Mouse (Mus musculus): ENCODE measurements around the gene Zfp37.
"Not testable (repeated sequence)": the region's sequence is repeated elsewhere in the genome, so short reads cannot be mapped to it uniquely, and the experiment has no call there.

Zfp37 gene

DNA sequence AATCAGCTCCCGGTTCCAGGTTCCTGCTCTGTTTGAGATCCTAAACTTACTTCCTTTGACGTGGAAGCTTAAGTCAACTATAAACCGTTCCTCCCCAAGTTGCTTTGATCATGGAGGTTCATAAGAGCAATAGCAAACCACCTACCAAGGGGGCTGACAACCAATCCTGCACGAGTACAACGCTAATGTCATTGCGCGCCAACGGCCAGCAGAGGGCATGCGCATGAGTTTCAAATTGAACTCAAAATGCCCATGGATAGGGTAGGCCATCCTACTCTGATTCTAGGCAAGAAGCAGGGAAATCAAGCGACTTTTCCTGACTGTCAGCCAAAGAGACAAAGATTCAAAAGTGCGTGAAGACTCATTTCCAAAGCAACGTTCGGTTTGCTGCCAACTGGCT is at the start of gene Zfp37:
Gene Zfp37 (minus strand): TSS at position 279 of the 400 bp plus-strand sequence.
- no peak for DNase-seq (ENCODE audit: low spot score)

DNA sequence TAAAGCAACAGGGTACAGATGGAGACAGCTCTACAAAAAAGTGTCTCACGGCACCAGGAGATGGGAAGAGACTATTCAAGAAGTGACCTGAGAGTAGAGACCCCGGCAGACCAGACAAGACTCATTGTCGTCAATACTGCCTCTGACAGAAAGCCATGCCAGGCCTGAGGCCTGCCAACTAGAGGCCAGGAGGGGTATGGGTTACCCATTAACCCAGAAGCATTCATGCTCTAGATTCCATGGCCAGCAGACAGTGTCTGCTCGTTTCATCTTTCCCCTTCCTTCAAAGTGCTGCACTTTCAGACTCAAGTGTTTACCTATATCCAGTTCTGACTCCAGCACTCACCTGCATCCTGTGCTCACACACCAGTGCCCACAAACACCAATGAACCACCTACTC is 47.2 kb upstream of the Zfp37 start:
- DNase-seq (ENCODE audit: low spot score) = no peak

- DNase-seq (ENCODE audit: low spot score) = no peak
Measured at GRCm38 (mm10) chr4:62277222-62277621, 46.4 kb upstream of the Zfp37 start.

DNA sequence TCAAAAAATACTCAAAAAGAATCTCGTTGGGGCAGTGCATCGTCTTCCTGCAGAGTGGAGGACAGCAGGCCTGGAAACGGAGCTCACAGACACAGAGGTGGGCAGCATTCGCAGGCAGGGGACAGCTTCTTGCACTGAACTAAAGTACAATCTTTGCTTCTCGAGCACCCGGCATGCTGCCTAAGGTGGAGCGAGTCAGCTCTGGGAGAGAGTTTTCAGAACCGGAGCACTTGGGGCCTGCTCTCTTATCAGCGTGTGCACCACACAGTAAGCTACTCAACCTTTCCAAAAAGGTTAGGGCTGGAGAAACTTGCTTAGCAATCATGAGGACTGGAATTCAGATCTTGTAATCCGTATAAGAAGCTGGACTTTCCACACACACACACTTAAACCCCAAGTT is 45.8 kb upstream of the Zfp37 start:
- DNase-seq (ENCODE audit: low spot score) = no peak

- DNase-seq (ENCODE audit: low spot score) = no peak
Measured at GRCm38 (mm10) chr4:62274841-62275536, 44.1 kb upstream of the Zfp37 start.

- no peak for DNase-seq (ENCODE audit: low spot score)
Measured at GRCm38 (mm10) chr4:62273916-62274315, 43.1 kb upstream of the Zfp37 start.

GRCm38 (mm10) chr4:62272696-62273095 is 41.8 kb upstream of the Zfp37 start:
- DNase-seq (ENCODE audit: low spot score) = no peak

- DNase-seq (ENCODE audit: low spot score) = no peak
Measured at GRCm38 (mm10) chr4:62267101-62267500, 36.3 kb upstream of the Zfp37 start.

- not testable (repeated sequence) for DNase-seq (ENCODE audit: low spot score)
Measured at GRCm38 (mm10) chr4:62266016-62266415, 35.2 kb upstream of the Zfp37 start.

DNA sequence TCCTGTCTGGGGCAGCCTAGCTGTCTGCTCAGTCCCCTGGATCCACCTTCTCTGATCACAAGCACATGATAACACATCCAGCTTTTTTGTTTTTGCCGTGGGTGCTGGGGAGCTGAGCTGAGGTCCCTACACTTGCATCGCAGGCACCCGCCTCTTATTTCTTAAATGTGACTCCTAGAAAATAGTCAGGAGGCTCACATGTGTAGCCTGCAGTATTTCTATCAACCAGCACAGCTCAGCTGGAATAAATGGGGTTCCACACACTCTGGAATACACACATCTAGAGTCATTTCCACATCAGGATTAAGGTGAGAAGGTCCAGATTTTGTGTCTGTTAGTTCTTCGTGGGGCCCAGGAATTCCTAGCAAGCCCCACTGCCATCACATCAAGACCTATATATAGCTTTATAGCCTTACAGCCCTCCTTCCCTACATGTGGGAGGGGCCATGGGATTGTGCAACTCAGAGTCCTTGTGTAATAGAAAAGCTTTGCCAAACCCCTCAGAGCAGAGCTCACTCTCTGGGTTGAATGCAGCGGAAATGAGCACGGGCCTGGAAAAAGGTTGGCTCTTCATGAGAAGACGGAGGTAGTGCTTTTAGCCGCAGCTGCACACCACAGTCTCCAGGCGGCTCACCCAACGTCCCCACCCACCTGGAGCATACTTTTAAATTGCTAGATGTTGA is 34.4 kb upstream of the Zfp37 start:
- no peak for DNase-seq (ENCODE audit: low spot score)

- no peak for DNase-seq (ENCODE audit: low spot score)
Measured at GRCm38 (mm10) chr4:62263133-62263844, 32.4 kb upstream of the Zfp37 start.

DNA sequence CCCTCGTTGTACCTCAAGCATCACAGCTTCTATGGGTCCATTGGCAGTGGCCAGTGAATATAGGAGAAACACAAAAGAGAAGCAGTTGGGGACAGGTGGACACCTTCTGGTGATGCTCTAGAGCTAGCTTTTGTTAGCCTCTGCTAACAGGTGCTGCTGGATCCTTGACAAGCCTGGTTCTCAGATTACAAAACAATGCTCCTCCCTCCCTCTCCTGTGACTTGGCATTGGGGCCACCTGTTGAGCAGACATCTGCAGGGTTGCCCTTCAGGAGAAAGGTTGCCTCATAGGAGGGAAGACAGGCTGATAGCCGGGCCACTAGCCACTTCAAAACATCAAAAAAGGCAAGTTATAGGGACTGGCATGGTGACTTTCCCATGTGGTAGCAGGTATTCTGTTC is 31.4 kb upstream of the Zfp37 start, which contains the start of gene Slc31a2:
Gene Slc31a2 (plus strand): TSS at position 287 of the 400 bp plus-strand sequence.
- DNase-seq (ENCODE audit: low spot score) = no peak

GRCm38 (mm10) chr4:62256931-62257330 is 26.1 kb upstream of the Zfp37 start:
- no peak for DNase-seq (ENCODE audit: low spot score)

GRCm38 (mm10) chr4:62254551-62254950 is 23.7 kb upstream of the Zfp37 start:
- DNase-seq (ENCODE audit: low spot score) = no peak

- DNase-seq (ENCODE audit: low spot score) = no peak
Measured at GRCm38 (mm10) chr4:62251776-62252175, 20.9 kb upstream of the Zfp37 start.

GRCm38 (mm10) chr4:62250896-62251544 is 20.2 kb upstream of the Zfp37 start:
- DNase-seq (ENCODE audit: low spot score) = no peak

- no peak for DNase-seq (ENCODE audit: low spot score)
Measured at GRCm38 (mm10) chr4:62248328-62248727, 17.5 kb upstream of the Zfp37 start.

GRCm38 (mm10) chr4:62240586-62240985 is 9.7 kb upstream of the Zfp37 start:
- DNase-seq (ENCODE audit: low spot score) = no peak

DNA sequence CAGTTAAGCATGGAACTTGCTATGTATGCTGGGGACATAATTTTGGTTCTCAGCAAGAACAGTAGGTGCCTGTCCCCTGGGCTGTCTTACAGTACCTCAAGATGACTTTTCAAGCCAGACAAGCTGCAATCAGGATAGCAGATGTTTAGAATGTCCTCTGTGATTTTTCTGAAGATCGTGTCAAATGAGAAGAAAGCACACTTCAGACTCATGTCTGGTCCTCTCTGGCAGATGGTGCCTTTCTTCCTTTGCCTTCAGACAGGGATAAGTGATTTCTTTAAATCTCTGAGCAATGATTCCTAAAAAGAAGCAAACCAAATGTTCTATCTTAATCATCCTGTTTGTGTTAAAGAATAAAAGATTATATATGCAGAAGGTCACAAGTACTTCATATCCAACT is 694 bp downstream of the Zfp37 start:
- no peak for DNase-seq (ENCODE audit: low spot score)

- no peak for DNase-seq (ENCODE audit: low spot score)
Measured at GRCm38 (mm10) chr4:62229448-62229847, 1.4 kb downstream of the Zfp37 start.

- DNase-seq (ENCODE audit: low spot score) = no peak
Measured at GRCm38 (mm10) chr4:62228391-62228790, 2.5 kb downstream of the Zfp37 start.

DNA sequence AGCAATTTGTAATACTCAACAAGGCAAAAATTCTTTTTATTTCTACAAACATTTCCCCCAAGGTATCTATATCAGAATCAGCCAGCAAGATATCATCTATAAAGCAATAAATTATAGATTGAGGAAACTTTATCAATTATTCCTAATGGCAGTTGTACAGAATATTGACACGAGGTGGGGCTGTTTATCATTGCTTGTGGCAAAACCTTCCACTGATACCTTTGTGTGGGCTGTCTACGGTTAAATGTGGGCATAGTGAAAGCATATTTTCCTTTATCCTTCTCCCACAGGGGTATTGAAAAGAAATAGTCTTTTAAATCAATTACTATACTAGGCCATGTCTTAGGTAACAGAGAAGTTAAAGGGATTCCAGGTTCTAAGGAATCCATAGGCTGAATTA is 17.4 kb downstream of the Zfp37 start:
- DNase-seq (ENCODE audit: low spot score) = no peak

All from ovary, adult 18-20 months (tissue).